Mouse (Mus musculus): ENCODE data around the gene Stam2.

The Stam2 gene

GRCm38 (mm10) chr2:52742256-52743158, at the start of gene Stam2:
Gene Stam2, minus strand, starts transcription at chr2:52742281.
- DNase-seq (ENCODE audit: low spot score in 2 of 2), result peak; percentile 84 to 85

- DNase-seq (ENCODE audit: low spot score in 2 of 2), result no peak
Observed at GRCm38 (mm10) chr2:52785106-52785721, 43.1 kb upstream of the Stam2 start.

- DNase-seq (ENCODE audit: low spot score in 2 of 2), result no peak
Observed at GRCm38 (mm10) chr2:52779987-52780386, 37.9 kb upstream of the Stam2 start.

- no peak for DNase-seq (ENCODE audit: low spot score in 2 of 2)
Observed at GRCm38 (mm10) chr2:52779381-52779780, 37.3 kb upstream of the Stam2 start.

GRCm38 (mm10) chr2:52777839-52778238, 35.8 kb upstream of the Stam2 start:
- no peak for DNase-seq (ENCODE audit: low spot score in 2 of 2)

GRCm38 (mm10) chr2:52774373-52774772, 32.3 kb upstream of the Stam2 start:
- no peak for DNase-seq (ENCODE audit: low spot score in 2 of 2)

GRCm38 (mm10) chr2:52772774-52773393, 30.8 kb upstream of the Stam2 start:
- no peak for DNase-seq (ENCODE audit: low spot score in 2 of 2)

- DNase-seq (ENCODE audit: low spot score in 2 of 2), result no peak
Observed at GRCm38 (mm10) chr2:52765130-52765529, 23.0 kb upstream of the Stam2 start.

- DNase-seq (ENCODE audit: low spot score in 2 of 2), result no peak
Observed at GRCm38 (mm10) chr2:52763891-52764290, 21.8 kb upstream of the Stam2 start.

- peak; percentile 45 to 53 for DNase-seq (ENCODE audit: low spot score in 2 of 2)
Observed at GRCm38 (mm10) chr2:52763040-52763736, 21.1 kb upstream of the Stam2 start.

- DNase-seq (ENCODE audit: low spot score in 2 of 2), result peak; percentile 7 to 14
Observed at GRCm38 (mm10) chr2:52762529-52762928, 20.4 kb upstream of the Stam2 start.

GRCm38 (mm10) chr2:52758627-52759026, 16.5 kb upstream of the Stam2 start:
- peak; percentile 8 to 26 for DNase-seq (ENCODE audit: low spot score in 2 of 2)

GRCm38 (mm10) chr2:52756691-52757090, 14.6 kb upstream of the Stam2 start:
- DNase-seq (ENCODE audit: low spot score in 2 of 2), result no peak

GRCm38 (mm10) chr2:52753573-52754317, 11.7 kb upstream of the Stam2 start:
- no peak for DNase-seq (ENCODE audit: low spot score in 2 of 2)

GRCm38 (mm10) chr2:52744099-52744498, 2.0 kb upstream of the Stam2 start:
- DNase-seq (ENCODE audit: low spot score in 2 of 2), result no peak

- DNase-seq (ENCODE audit: low spot score in 2 of 2), result no peak
Observed at GRCm38 (mm10) chr2:52741681-52742255, 313 bp downstream of the Stam2 start.

GRCm38 (mm10) chr2:52740596-52740995, 1.5 kb downstream of the Stam2 start:
- DNase-seq (ENCODE audit: low spot score in 2 of 2), result no peak

- no peak for DNase-seq (ENCODE audit: low spot score in 2 of 2)
Observed at GRCm38 (mm10) chr2:52734504-52734903, 7.6 kb downstream of the Stam2 start.

GRCm38 (mm10) chr2:52733659-52734058, 8.4 kb downstream of the Stam2 start:
- DNase-seq (ENCODE audit: low spot score in 2 of 2), result no peak

- no peak for DNase-seq (ENCODE audit: low spot score in 2 of 2)
Observed at GRCm38 (mm10) chr2:52732611-52733010, 9.5 kb downstream of the Stam2 start.

- no peak for DNase-seq (ENCODE audit: low spot score in 2 of 2)
Observed at GRCm38 (mm10) chr2:52732001-52732400, 10.1 kb downstream of the Stam2 start.
